In the genomic region with DNA sequence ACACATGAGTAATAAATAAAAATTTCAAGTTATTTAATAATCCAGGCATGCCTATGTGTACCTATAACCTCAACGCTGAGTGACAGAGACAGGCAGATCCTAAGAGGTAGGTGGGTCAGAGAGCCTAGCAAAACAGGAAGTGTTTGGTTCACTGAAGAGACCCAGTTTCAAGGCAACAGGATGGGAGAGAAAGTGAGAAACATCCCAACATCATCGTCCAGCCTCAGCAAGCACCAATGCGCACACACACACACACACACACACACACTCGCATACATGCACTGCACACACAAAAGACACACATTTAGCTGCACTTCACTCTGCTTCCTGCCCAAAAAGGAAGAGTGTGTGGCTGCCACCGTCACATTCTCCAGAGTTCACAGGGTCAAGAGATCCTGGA, we compare ENCODE assay signal across 30 mouse cellular contexts. TPM values are rescaled to one million over a fixed set of nuclear protein-coding genes. Genes with fewer than 3 reads are reported as not detected.
A peak's percentile ranks its signal among the peaks of the same experiment; 100 is the strongest.
DNase-seq lines count a peak whose midpoint lies in the region; TF ChIP-seq lines count a peak whose summit lies in the region.
"Had no signal": no experiment of that assay in that cellular context is flagged by ENCODE, and none has a peak within 500 bp of the region (broad histone marks: within the 10 kb centered on the region; RNA-seq: fewer than 3 reads in every experiment).

No protein-coding gene starts in this region.

- peaks cover 12% of the 10 kb centered on the region for H3K4me1 ChIP-seq in heart, adult 2 months (ENCODE audit: control insufficient read depth, insufficient read depth, low read length)
- H3K4me1 ChIP-seq in megakaryocyte, embryonic 14.5 days = peaks cover 46% of the 10 kb centered on the region
- peaks cover under 1% of the 10 kb centered on the region for H3K4me1 ChIP-seq in cerebellum, adult 2 months (ENCODE audit: control insufficient read depth, insufficient read depth, low read length)
- H3K4me1 ChIP-seq: embryonic facial prominence, embryonic 15.5 days; midbrain, embryonic 15.5 days; neural tube, embryonic 15.5 days; stomach, embryonic 15.5 days had no signal

- H3K79me2 ChIP-seq in heart, adult 2 months (replicated peaks; ENCODE audit: control insufficient read depth, insufficient read depth, low read length) = peaks cover 4% of the 10 kb centered on the region

- H3K4me3 ChIP-seq in heart, adult 2 months = no peak overlapping the region
- H3K4me3 ChIP-seq in megakaryocyte, embryonic 14.5 days (replicated peaks) = peak overlapping the region; percentile 74
- H3K4me3 ChIP-seq in cerebellum, adult 2 months (replicated peaks; ENCODE audit: insufficient read depth, low read depth, low read length) = no peak overlapping the region
- H3K4me3 ChIP-seq: embryonic facial prominence, embryonic 15.5 days; gastrocnemius, adult 2 months; heart, embryonic 15.5 days; layer of hippocampus, adult 2 months; midbrain, embryonic 15.5 days; myocyte; neural tube, embryonic 15.5 days; stomach, embryonic 15.5 days had no signal

- TF ChIP-seq EP300 in heart, adult 2 months (IDR thresholded peaks at IDR 0.05; ENCODE audit: insufficient read depth, low read depth, low read length) = no peak

- H3K36me3 ChIP-seq in heart, adult 2 months (ENCODE audit: control insufficient read depth, insufficient read depth, low read length) = no peaks in the 10 kb centered on the region
- H3K36me3 ChIP-seq in megakaryocyte, embryonic 14.5 days (replicated peaks; ENCODE audit: low read length) = peaks cover 28% of the 10 kb centered on the region
- H3K36me3 ChIP-seq: heart, embryonic 15.5 days; midbrain, embryonic 15.5 days; neural tube, embryonic 15.5 days; stomach, embryonic 15.5 days had no signal

- intact Hi-C loops in heart, adult 2 months (cut with DNase I) = no loop called here

- no peak for TF ChIP-seq CTCF in heart, adult 2 months (IDR thresholded peaks at IDR 0.05)
- TF ChIP-seq CTCF in cerebellum, adult 2 months (IDR thresholded peaks at IDR 0.05; ENCODE audit: borderline replicate concordance, insufficient read depth, low read depth, low read length) = no peak

- DNase-seq in heart, adult 11 months = peak; percentile 76
- DNase-seq in heart, adult 2 months = no peak
- DNase-seq in T-cell, adult 2 months (ENCODE audit: low spot score) = peak; percentile 31
- DNase-seq in thymus, postnatal 36 days = peak; percentile 9 to 14
- no peak for DNase-seq in left cerebral cortex, adult 8-10 months (ENCODE audit: low spot score in 2 of 2)
- no peak for DNase-seq in cerebellum, postnatal 36 days
- no peak for DNase-seq in cerebellum, adult 2 months
- DNase-seq: cerebellum, adult 9-10 months; forebrain, postnatal 0 days; gastrocnemius, adult 2 months; heart, adult 18-20 months; heart, postnatal 4 days; kidney, adult 18-20 months; kidney, postnatal 14 days; layer of hippocampus, postnatal 36 days; left cerebral cortex, postnatal 4 days; liver; liver, postnatal 0 days; lung, postnatal 10 days; right cerebral cortex, postnatal 14 days had no signal

- TF ChIP-seq POLR2A in heart, adult 2 months (IDR thresholded peaks at IDR 0.05; ENCODE audit: insufficient read depth, low read depth, low read length) = no peak
- TF ChIP-seq POLR2A in cerebellum, adult 2 months (IDR thresholded peaks at IDR 0.05; ENCODE audit: borderline replicate concordance, insufficient read depth, low read length) = no peak

- no peak overlapping the region for H3K27ac ChIP-seq in heart, adult 2 months
- H3K27ac ChIP-seq in cerebellum, adult 2 months (ENCODE audit: insufficient read depth, low read length) = no peak overlapping the region
- H3K27ac ChIP-seq: embryonic facial prominence, embryonic 15.5 days; gastrocnemius, adult 2 months; heart, embryonic 15.5 days; hindbrain, postnatal 0 days; layer of hippocampus, adult 2 months; midbrain, embryonic 15.5 days; neural tube, embryonic 15.5 days; stomach, embryonic 15.5 days had no signal

- H3K27me3 ChIP-seq in heart, adult 2 months (ENCODE audit: control insufficient read depth, insufficient read depth, low read length) = no peaks in the 10 kb centered on the region
- H3K27me3 ChIP-seq in megakaryocyte, embryonic 14.5 days (replicated peaks) = no peaks in the 10 kb centered on the region
- H3K27me3 ChIP-seq in cerebellum, adult 2 months (ENCODE audit: control insufficient read depth, insufficient read depth, low read length) = no peaks in the 10 kb centered on the region
- H3K27me3 ChIP-seq: CH12.LX; embryonic facial prominence, embryonic 15.5 days; heart, embryonic 15.5 days; midbrain, embryonic 15.5 days; neural tube, embryonic 15.5 days; stomach, embryonic 15.5 days had no signal

- no peaks in the 10 kb centered on the region for H3K9me3 ChIP-seq in megakaryocyte, embryonic 14.5 days
- H3K9me3 ChIP-seq: embryonic facial prominence, embryonic 15.5 days; heart, embryonic 15.5 days; midbrain, embryonic 15.5 days; neural tube, embryonic 15.5 days; stomach, embryonic 15.5 days had no signal

- 51% methylated on average over 5 of the region's 5 CpGs for WGBS in heart, adult 2 months
- 86% methylated on average over 5 of the region's 5 CpGs for WGBS in cerebellum, adult 2 months

- H3K9ac ChIP-seq in heart, adult 2 months (ENCODE audit: low read depth, low read length) = no peak overlapping the region
- H3K9ac ChIP-seq: embryonic facial prominence, embryonic 15.5 days; forebrain, postnatal 0 days; heart, embryonic 15.5 days; liver, postnatal 0 days; midbrain, embryonic 15.5 days; neural tube, embryonic 15.5 days; stomach, embryonic 15.5 days had no signal

RNA-seq across cellular contexts. Expression of a gene that starts 27.7 kb away (rescaled TPM):
- 10 to 100 TPM; 61.8 to 68.1 TPM for total RNA-seq in heart, adult 2 months (2021)
- polyA plus RNA-seq in heart, adult 2 months (2012; rRNA removed) = 18.8 and 33.4 TPM in 2 replicates
- 0.64 and 6.1 TPM in 2 replicates for polyA plus RNA-seq in megakaryocyte, embryonic 14.5 days (2012; ENCODE audit: insufficient read depth, low replicate concordance)
- 10 to 100 TPM; 69.4 to 88.4 (median 77.1) TPM for total RNA-seq in left cerebral cortex, adult 8-10 months (2022)
- 32.5 and 33.5 TPM in 2 replicates for polyA plus RNA-seq in cerebellum, adult 2 months (2012; rRNA removed)

Comparison
In these comparisons a context has a peak if more than half of its experiments do, and no peak if none do; other contexts are left out.
1. DNase-seq: peak in heart, adult 11 months (single experiment), T-cell, adult 2 months (single experiment) and thymus, postnatal 36 days (2 of 2); none in heart, adult 2 months (0 of 2), left cerebral cortex, adult 8-10 months (0 of 2), cerebellum, postnatal 36 days (0 of 2) and cerebellum, adult 2 months (0 of 2).